Mouse (Mus musculus): ENCODE measurements around the gene Gm20431. TPM values are rescaled to one million over a fixed set of nuclear protein-coding genes. Genes with fewer than 3 reads are reported as not detected.
A peak's percentile ranks its signal among the peaks of the same experiment; 100 is the strongest.

Gm20431 gene
- polyA plus RNA-seq, 1 experiment from 2014 or later, result 5.2 TPM

GRCm38 (mm10) chr2:167597492-167598186 lies 63.7 kb downstream of the Gm20431 start:
- 18% methylated on average over 37 of the region's 40 CpGs for WGBS
- no peaks in the 10 kb centered on the region for H3K27me3 ChIP-seq (ENCODE audit: control insufficient read depth, insufficient read depth, low read length)
- DNase-seq (ENCODE audit: low spot score), result peak; percentile 92
- H3K27ac ChIP-seq (replicated peaks; ENCODE audit: low read depth, low read length), result peak overlapping the region; percentile 95
- peak overlapping the region; percentile 42 for H3K9ac ChIP-seq (replicated peaks; ENCODE audit: low read length)
- H3K4me1 ChIP-seq (ENCODE audit: control insufficient read depth, insufficient read depth, low read length), result peaks cover 13% of the 10 kb centered on the region
- peak; percentile 87 for ATAC-seq (replicated peaks; ENCODE audit: insufficient number of reproducible peaks, low FRiP score, low TSS enrichment, low read depth)
- H3K4me3 ChIP-seq (ENCODE audit: low read depth, low read length), result no peak overlapping the region; the same call in 1 of the 2 replicates
- H3K9me3 ChIP-seq (replicated peaks; ENCODE audit: control insufficient read depth, low read length), result no peaks in the 10 kb centered on the region
- peak overlapping the region; percentile 41 for H3K4me2 ChIP-seq (ENCODE audit: low read depth, low read length)
- no peaks in the 10 kb centered on the region for H3K36me3 ChIP-seq (replicated peaks; ENCODE audit: control insufficient read depth, insufficient read depth, low read depth, low read length)

GRCm38 (mm10) chr2:167596726-167597491 lies 64.4 kb downstream of the Gm20431 start:
- Histone ChIP-seq H3K4me1 (ENCODE audit: control insufficient read depth, insufficient read depth, low read length) (peaks cover 13% of the 10 kb centered on the region), H3K9me3 (replicated peaks; ENCODE audit: control insufficient read depth, low read length) (no peaks in the 10 kb centered on the region), H3K27ac (replicated peaks; ENCODE audit: low read depth, low read length) (peak overlapping the region; percentile 95), H3K4me3 (ENCODE audit: low read depth, low read length) (no peak overlapping the region; the same call in 1 of the 2 replicates), H3K4me2 (ENCODE audit: low read depth, low read length) (peak overlapping the region; percentile 41), H3K27me3 (ENCODE audit: control insufficient read depth, insufficient read depth, low read length) (no peaks in the 10 kb centered on the region), H3K36me3 (replicated peaks; ENCODE audit: control insufficient read depth, insufficient read depth, low read depth, low read length) (no peaks in the 10 kb centered on the region), H3K9ac (replicated peaks; ENCODE audit: low read length) (peak overlapping the region; percentile 42)
- peak; percentile 38 for DNase-seq (ENCODE audit: low spot score)
- WGBS, result 12% methylated on average over 27 of the region's 27 CpGs
- peak; percentile 68; the same call in 1 of the 2 replicates for ATAC-seq (replicated peaks; ENCODE audit: insufficient number of reproducible peaks, low FRiP score, low TSS enrichment, low read depth)

GRCm38 (mm10) chr2:167596262-167596661 lies 65.0 kb downstream of the Gm20431 start:
- Histone ChIP-seq H3K4me3 (ENCODE audit: low read depth, low read length) (no peak overlapping the region; the same call in 1 of the 2 replicates), H3K36me3 (replicated peaks; ENCODE audit: control insufficient read depth, insufficient read depth, low read depth, low read length) (no peaks in the 10 kb centered on the region), H3K9ac (replicated peaks; ENCODE audit: low read length) (peak overlapping the region; percentile 43), H3K4me1 (ENCODE audit: control insufficient read depth, insufficient read depth, low read length) (peaks cover 13% of the 10 kb centered on the region), H3K4me2 (ENCODE audit: low read depth, low read length) (no peak overlapping the region), H3K27me3 (ENCODE audit: control insufficient read depth, insufficient read depth, low read length) (no peaks in the 10 kb centered on the region), H3K27ac (replicated peaks; ENCODE audit: low read depth, low read length) (peak overlapping the region; percentile 95), H3K9me3 (replicated peaks; ENCODE audit: control insufficient read depth, low read length) (no peaks in the 10 kb centered on the region)
- DNase-seq (ENCODE audit: low spot score) (peak; percentile 64), ATAC-seq (replicated peaks; ENCODE audit: insufficient number of reproducible peaks, low FRiP score, low TSS enrichment, low read depth) (peak; percentile 4; the same call in 1 of the 2 replicates)
- 2% methylated on average over 4 of the region's 4 CpGs for WGBS

GRCm38 (mm10) chr2:167595761-167596171 lies 65.5 kb downstream of the Gm20431 start:
- WGBS, result 12% methylated on average over 14 of the region's 14 CpGs
- peak; percentile 57 for ATAC-seq (replicated peaks; ENCODE audit: insufficient number of reproducible peaks, low FRiP score, low TSS enrichment, low read depth)

GRCm38 (mm10) chr2:167594444-167594934 lies 66.8 kb downstream of the Gm20431 start:
- Histone ChIP-seq H3K36me3 (replicated peaks; ENCODE audit: control insufficient read depth, insufficient read depth, low read depth, low read length) (no peaks in the 10 kb centered on the region), H3K4me3 (ENCODE audit: low read depth, low read length) (no peak overlapping the region), H3K4me1 (ENCODE audit: control insufficient read depth, insufficient read depth, low read length) (peaks cover 13% of the 10 kb centered on the region), H3K27ac (replicated peaks; ENCODE audit: low read depth, low read length) (peak overlapping the region; percentile 69), H3K9me3 (replicated peaks; ENCODE audit: control insufficient read depth, low read length) (no peaks in the 10 kb centered on the region), H3K27me3 (ENCODE audit: control insufficient read depth, insufficient read depth, low read length) (no peaks in the 10 kb centered on the region), H3K4me2 (ENCODE audit: low read depth, low read length) (no peak overlapping the region; the same call in 1 of the 2 replicates), H3K9ac (replicated peaks; ENCODE audit: low read length) (no peak overlapping the region)
- no peak for ATAC-seq (replicated peaks; ENCODE audit: insufficient number of reproducible peaks, low FRiP score, low TSS enrichment, low read depth)
- DNase-seq (ENCODE audit: low spot score), result peak; percentile 47
- 22% methylated on average over 10 of the region's 10 CpGs for WGBS

More at GRCm38 (mm10) chr2:167595761-167596171, 65.5 kb downstream of the Gm20431 start:
- no peaks in the 10 kb centered on the region for H3K9me3 ChIP-seq (replicated peaks; ENCODE audit: control insufficient read depth, low read length)
- peak overlapping the region; percentile 43 for H3K9ac ChIP-seq (replicated peaks; ENCODE audit: low read length)
- 0 out of 2 replicates have a peak overlapping the region, but pooled peaks have one; percentile 15 for H3K4me2 ChIP-seq (ENCODE audit: low read depth, low read length)
- peak; percentile 93 for DNase-seq (ENCODE audit: low spot score)
- peak overlapping the region; percentile 95 for H3K27ac ChIP-seq (replicated peaks; ENCODE audit: low read depth, low read length)
- no peaks in the 10 kb centered on the region for H3K27me3 ChIP-seq (ENCODE audit: control insufficient read depth, insufficient read depth, low read length)
- no peaks in the 10 kb centered on the region for H3K36me3 ChIP-seq (replicated peaks; ENCODE audit: control insufficient read depth, insufficient read depth, low read depth, low read length)
- no peak overlapping the region; the same call in 1 of the 2 replicates for H3K4me3 ChIP-seq (ENCODE audit: low read depth, low read length)
- peaks cover 13% of the 10 kb centered on the region for H3K4me1 ChIP-seq (ENCODE audit: control insufficient read depth, insufficient read depth, low read length)

- H3K9me3 ChIP-seq (replicated peaks; ENCODE audit: control insufficient read depth, low read length), result no peaks in the 10 kb centered on the region
- H3K27ac ChIP-seq (replicated peaks; ENCODE audit: low read depth, low read length), result peak overlapping the region; percentile 69
- no peak overlapping the region for H3K4me2 ChIP-seq (ENCODE audit: low read depth, low read length)
- H3K4me3 ChIP-seq (ENCODE audit: low read depth, low read length), result no peak overlapping the region
- no peaks in the 10 kb centered on the region for H3K27me3 ChIP-seq (ENCODE audit: control insufficient read depth, insufficient read depth, low read length)
- ATAC-seq (replicated peaks; ENCODE audit: insufficient number of reproducible peaks, low FRiP score, low TSS enrichment, low read depth) (no peak), DNase-seq (ENCODE audit: low spot score) (no peak)
- H3K9ac ChIP-seq (replicated peaks; ENCODE audit: low read length), result no peak overlapping the region
- peaks cover 17% of the 10 kb centered on the region for H3K4me1 ChIP-seq (ENCODE audit: control insufficient read depth, insufficient read depth, low read length)
- WGBS, result 79% methylated on average over 4 of the region's 4 CpGs
- no peaks in the 10 kb centered on the region for H3K36me3 ChIP-seq (replicated peaks; ENCODE audit: control insufficient read depth, insufficient read depth, low read depth, low read length)
These were observed 67.6 kb downstream of the Gm20431 start for GRCm38 (mm10) chr2:167593551-167594250.

GRCm38 (mm10) chr2:167588774-167589577 lies 72.3 kb downstream of the Gm20431 start:
- H3K4me2 ChIP-seq (ENCODE audit: low read depth, low read length), result peak overlapping the region; percentile 29
- whole genome bisulfite sequencing, result 6% methylated on average over 21 of the region's 21 CpGs
- no peaks in the 10 kb centered on the region for H3K9me3 ChIP-seq (replicated peaks; ENCODE audit: control insufficient read depth, low read length)
- peaks cover 9% of the 10 kb centered on the region for H3K4me1 ChIP-seq (ENCODE audit: control insufficient read depth, insufficient read depth, low read length)
- no peak overlapping the region for H3K4me3 ChIP-seq (ENCODE audit: low read depth, low read length)
- H3K36me3 ChIP-seq (replicated peaks; ENCODE audit: control insufficient read depth, insufficient read depth, low read depth, low read length), result no peaks in the 10 kb centered on the region
- peak overlapping the region; percentile 52; the same call in 1 of the 2 replicates for H3K27ac ChIP-seq (replicated peaks; ENCODE audit: low read depth, low read length)
- DNase-seq (ENCODE audit: low spot score) (peak; percentile 32), ATAC-seq (replicated peaks; ENCODE audit: insufficient number of reproducible peaks, low FRiP score, low TSS enrichment, low read depth) (no peak)
- peak overlapping the region; percentile 48 for H3K9ac ChIP-seq (replicated peaks; ENCODE audit: low read length)
- H3K27me3 ChIP-seq (ENCODE audit: control insufficient read depth, insufficient read depth, low read length), result no peaks in the 10 kb centered on the region

All from embryonic facial prominence, embryonic 11.5 days (tissue).